8 mouse cellular contexts compared by ENCODE assay signal in genomic region chr17:84185581-84186450, GRCm38 (mm10). TPM values are rescaled to one million over a fixed set of nuclear protein-coding genes. Genes with fewer than 3 reads are reported as not detected.
DNase-seq lines count a peak whose midpoint lies in the region; ATAC-seq and TF ChIP-seq lines count a peak whose summit lies in the region.

No protein-coding gene starts in this region.

- H3K9ac ChIP-seq in forebrain, embryonic 15.5 days (replicated peaks): peak overlapping the region; percentile 52
- H3K9ac ChIP-seq in hindbrain, embryonic 16.5 days (ENCODE audit: low read depth, low read length): peak overlapping the region; percentile 72
- H3K9ac ChIP-seq in liver, embryonic 14.5 days (replicated peaks): peak overlapping the region; percentile 73
- H3K9ac ChIP-seq in neural tube, embryonic 14.5 days (replicated peaks; ENCODE audit: low read depth, low read length): peak overlapping the region; percentile 65

- peak overlapping the region; percentile 62 for H3K4me2 ChIP-seq in forebrain, embryonic 15.5 days (replicated peaks)
- H3K4me2 ChIP-seq in hindbrain, embryonic 16.5 days (ENCODE audit: low read length): peak overlapping the region; percentile 49
- H3K4me2 ChIP-seq in liver, embryonic 14.5 days (ENCODE audit: low read depth): peak overlapping the region; percentile 96
- peak overlapping the region; percentile 46 for H3K4me2 ChIP-seq in neural tube, embryonic 14.5 days (ENCODE audit: low read depth, low read length)

- DNase-seq in cerebellum, adult 2 months: peak; percentile 30 to 34
- no peak for DNase-seq in cerebellum, postnatal 36 days
- DNase-seq in adrenal gland, adult 8-10 months: peak; percentile 42
- peak in 1 of 3 experiments; percentile 55 for DNase-seq in liver, embryonic 14.5 days (ENCODE audit: low read depth in 3 of 3, low spot score in 3 of 3)
- peak; percentile 62 for DNase-seq in urinary bladder, postnatal 25 days (ENCODE audit: low spot score)

- no peak overlapping the region for H3K27ac ChIP-seq in cerebellum, adult 2 months (ENCODE audit: insufficient read depth, low read length)
- H3K27ac ChIP-seq in forebrain, embryonic 15.5 days (replicated peaks): peak overlapping the region; percentile 80
- H3K27ac ChIP-seq in hindbrain, embryonic 16.5 days (ENCODE audit: low read depth, low read length): peak overlapping the region; percentile 82
- peak overlapping the region; percentile 62 for H3K27ac ChIP-seq in liver, embryonic 14.5 days
- H3K27ac ChIP-seq in neural tube, embryonic 14.5 days (ENCODE audit: low read depth, low read length): peak overlapping the region; percentile 76

- WGBS in cerebellum, adult 2 months: 2% methylated on average over 101 of the region's 108 CpGs
- under 1% methylated on average over 108 of the region's 108 CpGs for WGBS in forebrain, embryonic 15.5 days
- under 1% methylated on average over 100 of the region's 108 CpGs for WGBS in hindbrain, embryonic 16.5 days
- WGBS in liver, embryonic 14.5 days (ENCODE audit: insufficient replicate concordance): under 1% methylated on average over 101 of the region's 108 CpGs
- under 1% methylated on average over 93 of the region's 108 CpGs for WGBS in neural tube, embryonic 14.5 days

- H3K36me3 ChIP-seq in forebrain, embryonic 15.5 days: no peaks in the 10 kb centered on the region
- no peaks in the 10 kb centered on the region for H3K36me3 ChIP-seq in hindbrain, embryonic 16.5 days (ENCODE audit: control insufficient read depth, insufficient read depth, low read length)
- H3K36me3 ChIP-seq in liver, embryonic 14.5 days (replicated peaks; ENCODE audit: control insufficient read depth, insufficient read depth, low read depth): peaks cover 11% of the 10 kb centered on the region
- H3K36me3 ChIP-seq in neural tube, embryonic 14.5 days (ENCODE audit: control insufficient read depth, insufficient read depth, low read length): no peaks in the 10 kb centered on the region

- no peaks in the 10 kb centered on the region for H3K9me3 ChIP-seq in forebrain, embryonic 15.5 days
- H3K9me3 ChIP-seq in hindbrain, embryonic 16.5 days (ENCODE audit: control insufficient read depth, low read length): no peaks in the 10 kb centered on the region
- no peaks in the 10 kb centered on the region for H3K9me3 ChIP-seq in liver, embryonic 14.5 days (ENCODE audit: control insufficient read depth, low read length)
- no peaks in the 10 kb centered on the region for H3K9me3 ChIP-seq in neural tube, embryonic 14.5 days (ENCODE audit: control insufficient read depth, low read length)

- TF ChIP-seq CTCF in cerebellum, adult 2 months (IDR thresholded peaks at IDR 0.05; ENCODE audit: borderline replicate concordance, insufficient read depth, low read depth, low read length): no peak
- peak; percentile 71 for TF ChIP-seq CTCF in liver, embryonic 14.5 days (IDR thresholded peaks at IDR 0.05; ENCODE audit: low read depth)

- no peak for TF ChIP-seq POLR2A in cerebellum, adult 2 months (IDR thresholded peaks at IDR 0.05; ENCODE audit: borderline replicate concordance, insufficient read depth, low read length)

- TF ChIP-seq EP300 in liver, embryonic 14.5 days (IDR thresholded peaks at IDR 0.05; ENCODE audit: low read depth): no peak

- ATAC-seq in forebrain, embryonic 15.5 days (replicated peaks): no peak
- no peak for ATAC-seq in hindbrain, embryonic 16.5 days
- peak; percentile 5; the same call in 1 of the 2 replicates for ATAC-seq in liver, embryonic 14.5 days (ENCODE audit: insufficient read depth)
- no peak for ATAC-seq in neural tube, embryonic 14.5 days (ENCODE audit: low read depth)

- peaks cover 8% of the 10 kb centered on the region; the same call in 1 of the 2 replicates for H3K27me3 ChIP-seq in cerebellum, adult 2 months (ENCODE audit: control insufficient read depth, insufficient read depth, low read length)
- peaks cover 7% of the 10 kb centered on the region; the same call in 1 of the 2 replicates for H3K27me3 ChIP-seq in forebrain, embryonic 15.5 days
- H3K27me3 ChIP-seq in hindbrain, embryonic 16.5 days (replicated peaks; ENCODE audit: control insufficient read depth, insufficient read depth, low read length): peaks cover 8% of the 10 kb centered on the region
- H3K27me3 ChIP-seq in liver, embryonic 14.5 days (ENCODE audit: control insufficient read depth, insufficient read depth, low read length): no peaks in the 10 kb centered on the region
- peaks cover 6% of the 10 kb centered on the region; the same call in 1 of the 2 replicates for H3K27me3 ChIP-seq in neural tube, embryonic 14.5 days (ENCODE audit: control insufficient read depth, insufficient read depth, low read length)

- H3K4me3 ChIP-seq in cerebellum, adult 2 months (replicated peaks; ENCODE audit: insufficient read depth, low read depth, low read length): no peak overlapping the region
- H3K4me3 ChIP-seq in forebrain, embryonic 15.5 days: peak overlapping the region; percentile 54
- H3K4me3 ChIP-seq in hindbrain, embryonic 16.5 days (ENCODE audit: low read length): peak overlapping the region; percentile 47
- H3K4me3 ChIP-seq in liver, embryonic 14.5 days (ENCODE audit: insufficient read depth in 1 of 2, low read depth in 2 of 2, low read length in 2 of 2): peak overlapping the region; percentile 66 to 82
- H3K4me3 ChIP-seq in neural tube, embryonic 14.5 days (ENCODE audit: low read depth, low read length): peak overlapping the region; percentile 47

- no peaks in the 10 kb centered on the region for H3K4me1 ChIP-seq in cerebellum, adult 2 months (ENCODE audit: control insufficient read depth, insufficient read depth, low read length)
- H3K4me1 ChIP-seq in forebrain, embryonic 15.5 days: peaks cover 44% of the 10 kb centered on the region
- peaks cover 17% of the 10 kb centered on the region for H3K4me1 ChIP-seq in hindbrain, embryonic 16.5 days (ENCODE audit: control insufficient read depth, insufficient read depth, low read depth, low read length)
- H3K4me1 ChIP-seq in liver, embryonic 14.5 days (replicated peaks; ENCODE audit: control insufficient read depth in 2 of 2, insufficient read depth in 2 of 2, low read length in 1 of 2): peaks cover 36 to 37% of the 10 kb centered on the region in 2 experiments
- H3K4me1 ChIP-seq in neural tube, embryonic 14.5 days (ENCODE audit: control insufficient read depth, insufficient read depth, low read length): peaks cover 13% of the 10 kb centered on the region

RNA-seq across cellular contexts. Expression of gene Zfp36l2, which starts 1.9 kb away (rescaled TPM):
- polyA plus RNA-seq in cerebellum, adult 2 months (2012; rRNA removed): 14.2 and 15.9 TPM in 2 replicates
- total RNA-seq in adrenal gland, adult 8-10 months (2022): 10 to 100 TPM; 52.8 to 74.4 (median 54.2) TPM
- 4.7 and 4.9 TPM in 2 replicates for polyA plus RNA-seq in forebrain, embryonic 15.5 days (2015; fragmentation: Nextera tagmentation; extraction: Ambion mirVana)
- 3.9 and 4.2 TPM in 2 replicates for polyA plus RNA-seq in hindbrain, embryonic 16.5 days (2015; fragmentation: Nextera tagmentation; extraction: Ambion mirVana)
- 22.7 and 27.3 TPM in 2 replicates for polyA plus RNA-seq in liver, embryonic 14.5 days (2012; rRNA removed)
- 9.9 and 11.6 TPM in 2 replicates for polyA plus RNA-seq in liver, embryonic 14.5 days (2014; fragmentation: Nextera tagmentation; extraction: Ambion mirVana)
- 4.8 and 7.2 TPM in 2 replicates for polyA plus RNA-seq in neural tube, embryonic 14.5 days (2014; fragmentation: Nextera tagmentation; extraction: Ambion mirVana)

Comparison
In these comparisons a context has a peak if more than half of its experiments do, and no peak if none do; other contexts are left out.
1. DNase-seq: peak in cerebellum, adult 2 months (2 of 2), adrenal gland, adult 8-10 months (single experiment) and urinary bladder, postnatal 25 days (single experiment); none in cerebellum, postnatal 36 days (0 of 2).
2. H3K4me2 ChIP-seq: peak in every context shown above with its lines; median percentile 96 in liver, embryonic 14.5 days; 62 in forebrain, embryonic 15.5 days; 49 in hindbrain, embryonic 16.5 days; 46 in neural tube, embryonic 14.5 days.
3. Peak in every context shown above with its lines, with median percentiles within 50 percentile points of each other: H3K9ac ChIP-seq.